Mouse (Mus musculus) liver, adult 2 months (tissue): ENCODE measurements around the gene Tapbp.

Experiments
- CTCF ChIP-seq: fragments of 200-500 bp; IDR thresholded peaks from 2 replicates; pipeline ENCODE4 v1.5.1; 2011; ENCODE audit warnings: low read depth, low read length, control low read depth
- POLR2A ChIP-seq: fragments of 200-500 bp; IDR thresholded peaks from 2 replicates; pipeline ENCODE4 v1.6.1; 2011; ENCODE audit warnings: low read length, control low read depth; ENCODE audit not compliant: insufficient read depth; ENCODE audit errors: extremely low read depth

DNA sequence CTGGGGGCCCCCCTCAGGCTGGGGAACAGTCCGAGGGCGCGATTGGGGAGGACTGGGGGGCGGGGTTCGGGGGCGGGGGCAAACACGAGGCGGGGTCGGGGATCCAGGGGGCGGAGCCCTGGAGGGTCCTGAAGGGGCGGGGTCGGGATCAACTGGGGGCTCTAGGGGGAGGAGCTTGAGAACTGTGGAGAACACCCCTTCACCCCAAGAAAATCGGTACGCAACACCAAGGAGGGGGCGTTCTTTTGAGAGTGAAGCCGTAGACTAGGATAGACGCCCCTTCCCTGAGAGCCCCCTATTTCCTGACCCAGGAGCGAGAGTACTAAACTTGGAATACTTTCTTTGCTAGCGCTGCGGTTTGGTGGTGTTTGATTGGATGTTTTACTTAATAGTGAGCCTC, 595 bp downstream of the Tapbp start:
- TF ChIP-seq POLR2A (no peak), CTCF (no peak)
